Mouse (Mus musculus) skeletal muscle tissue, adult 2 months (tissue): ENCODE data around the gene Nsmf.

ENCODE experiments used
- DNase-seq: peaks from one replicate; pipeline ENCODE4 v3.0.0-alpha.2; 2012; ENCODE audit warnings: low read depth, low spot score

Gene Nsmf

DNA sequence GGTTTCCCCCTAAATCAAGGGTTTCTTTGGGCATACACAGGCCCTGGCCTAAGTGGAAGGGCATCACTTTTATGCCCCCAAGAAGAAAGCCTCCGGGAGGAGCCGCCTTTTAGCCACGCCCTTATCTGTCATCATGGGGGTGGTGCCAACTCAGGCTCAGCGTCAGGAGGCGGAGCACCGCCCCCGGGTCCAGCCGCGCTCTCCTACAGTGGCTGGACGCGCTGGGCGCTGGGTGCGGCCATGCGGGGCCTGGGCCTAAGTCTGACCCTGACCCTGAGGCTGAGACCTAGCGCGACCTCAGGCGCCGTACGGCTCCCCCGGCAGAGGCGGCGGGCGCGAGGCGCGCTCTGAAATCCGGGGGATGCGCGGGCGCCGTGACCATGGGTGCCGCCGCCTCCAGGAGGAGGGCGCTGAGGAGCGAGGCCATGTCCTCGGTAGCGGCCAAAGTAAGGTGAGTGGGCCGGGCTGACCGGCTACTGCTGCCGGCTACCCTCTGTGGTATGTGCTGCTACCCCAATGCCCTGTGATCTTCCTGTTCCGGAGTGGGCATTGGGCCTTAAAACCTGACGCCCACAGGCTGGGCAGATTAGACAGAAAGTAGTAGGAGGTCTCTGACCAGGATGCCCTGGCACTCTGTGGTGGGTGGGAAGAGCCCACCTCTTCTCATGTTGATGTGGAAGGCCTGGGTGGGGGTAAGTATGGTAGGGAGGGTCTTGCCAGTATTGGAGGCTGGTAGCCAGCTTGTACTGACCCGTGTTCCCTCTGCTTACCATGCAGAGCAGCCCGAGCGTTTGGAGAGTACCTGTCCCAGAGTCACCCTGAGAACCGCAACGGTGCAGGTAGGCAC, at the start of gene Nsmf:
Nsmf (plus strand) TSS at position 135 of the 847 bp plus-strand sequence.
- DNase-seq, result peak; percentile 76

DNA sequence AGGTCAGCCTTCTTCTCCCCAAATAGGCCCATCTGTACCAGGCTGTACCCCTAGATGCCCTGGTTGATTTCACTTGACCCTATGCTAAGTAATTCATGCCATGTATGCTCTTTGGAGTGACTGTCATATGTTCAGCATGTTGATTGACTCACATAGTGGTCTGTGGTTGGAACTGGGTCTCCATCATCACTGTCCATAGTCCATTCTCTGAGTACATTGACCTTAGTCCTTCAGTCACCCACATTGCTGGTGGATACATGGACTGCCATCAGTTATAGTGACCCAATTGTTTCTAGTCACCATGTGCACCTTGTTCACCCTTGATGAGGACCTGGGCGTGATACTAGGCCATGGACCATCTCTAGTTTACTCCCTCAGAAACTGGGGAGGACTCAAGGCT, 47.4 kb upstream of the Nsmf start:
- no peak for DNase-seq

DNA sequence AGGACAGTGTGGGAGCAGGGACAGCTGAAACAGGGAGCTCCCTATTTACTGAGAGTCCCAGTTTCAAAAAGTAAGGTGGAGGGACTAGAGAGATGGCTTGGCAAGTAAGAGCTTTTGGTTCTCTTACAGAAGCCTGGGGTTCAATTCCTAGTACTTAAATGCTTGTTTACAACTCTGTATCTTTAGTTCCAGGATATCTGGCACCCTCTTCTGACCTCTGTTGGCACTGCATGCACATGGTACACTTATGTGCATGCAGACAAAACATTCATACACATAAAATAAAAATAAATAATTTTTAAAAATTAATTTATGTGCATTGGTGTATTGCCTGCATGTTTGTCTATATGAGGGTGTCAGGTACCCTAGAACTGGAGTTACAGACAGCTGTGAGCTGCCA, 45.9 kb upstream of the Nsmf start:
- DNase-seq, result no peak

DNA sequence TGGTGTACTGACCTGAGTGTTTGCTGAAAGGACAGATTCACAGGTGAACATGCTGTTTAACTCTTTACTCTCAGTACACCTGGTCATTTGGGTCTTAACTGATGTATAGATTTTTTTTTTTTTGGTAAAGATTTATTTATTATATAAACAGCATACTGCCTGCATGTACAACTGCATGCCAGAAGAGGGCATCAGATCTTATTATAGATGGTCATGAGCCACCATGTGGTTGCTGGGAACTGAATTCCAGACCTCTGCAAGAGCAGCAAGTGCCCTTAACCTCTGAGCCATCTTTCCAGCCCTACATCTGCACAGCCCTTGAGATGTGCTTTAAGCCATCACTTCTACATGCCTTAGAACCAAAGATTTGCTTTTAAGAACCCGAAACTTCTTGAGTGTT, 31.5 kb upstream of the Nsmf start:
- DNase-seq, result no peak

- no peak for DNase-seq
Measured at GRCm38 (mm10) chr2:25025109-25025508, 29.0 kb upstream of the Nsmf start.

DNA sequence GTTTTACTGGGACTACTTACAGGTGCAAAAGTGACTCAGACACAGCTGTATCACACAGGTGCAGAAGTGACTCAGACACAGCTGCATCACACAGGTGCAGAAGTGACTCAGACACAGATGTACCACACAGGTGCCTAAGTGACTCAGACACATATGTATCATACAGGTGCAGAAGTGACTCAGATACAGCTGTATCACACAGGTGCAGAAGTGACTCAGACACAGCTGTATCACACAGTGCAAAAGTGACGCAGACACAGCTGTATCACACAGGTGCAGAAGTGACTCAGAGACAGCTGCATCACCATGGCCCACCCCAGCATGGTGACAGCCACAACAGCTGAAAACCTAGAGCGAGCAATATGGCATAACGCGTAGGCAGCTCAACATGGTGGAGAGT, 19.2 kb upstream of the Nsmf start:
- DNase-seq, result no peak

DNA sequence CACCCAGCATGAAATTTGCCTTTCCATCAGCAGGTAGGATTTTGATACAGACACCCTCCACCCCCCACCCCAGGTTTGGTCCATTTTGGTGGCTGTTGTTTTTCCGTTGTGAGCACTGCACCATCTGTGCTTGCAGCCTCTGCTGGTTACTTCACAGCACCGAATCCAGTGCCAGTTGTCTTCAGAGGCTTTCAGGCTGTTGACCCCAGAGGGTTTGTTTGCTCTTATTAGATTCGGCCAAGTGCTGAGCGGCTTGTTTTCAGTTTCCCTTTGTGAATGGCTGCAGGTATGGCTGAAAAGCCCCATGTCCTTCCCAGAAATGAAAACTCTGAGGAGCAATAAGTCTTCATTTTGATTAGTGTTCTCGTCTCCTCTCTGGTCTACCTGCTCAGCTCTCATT, 14.1 kb upstream of the Nsmf start:
- no peak for DNase-seq

DNA sequence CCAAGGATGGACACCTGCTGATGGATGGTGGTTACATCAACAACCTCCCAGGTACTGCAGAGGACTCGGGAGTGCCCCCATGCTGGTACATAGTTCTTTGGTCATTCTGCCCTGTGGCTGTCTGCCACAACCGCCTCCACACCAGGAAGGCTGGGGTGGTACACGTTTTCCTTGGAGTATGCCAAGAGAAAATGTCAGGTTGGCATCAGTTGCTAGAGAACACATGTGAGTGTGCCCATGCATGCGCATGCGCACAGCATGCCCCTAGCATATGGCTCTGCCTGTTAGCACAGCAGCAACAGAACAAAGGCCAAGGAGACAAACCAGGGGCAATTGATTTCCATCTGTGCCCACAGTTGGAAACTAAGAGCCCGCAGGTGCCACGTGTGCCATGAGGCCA, 3.2 kb upstream of the Nsmf start:
- DNase-seq, result no peak

DNA sequence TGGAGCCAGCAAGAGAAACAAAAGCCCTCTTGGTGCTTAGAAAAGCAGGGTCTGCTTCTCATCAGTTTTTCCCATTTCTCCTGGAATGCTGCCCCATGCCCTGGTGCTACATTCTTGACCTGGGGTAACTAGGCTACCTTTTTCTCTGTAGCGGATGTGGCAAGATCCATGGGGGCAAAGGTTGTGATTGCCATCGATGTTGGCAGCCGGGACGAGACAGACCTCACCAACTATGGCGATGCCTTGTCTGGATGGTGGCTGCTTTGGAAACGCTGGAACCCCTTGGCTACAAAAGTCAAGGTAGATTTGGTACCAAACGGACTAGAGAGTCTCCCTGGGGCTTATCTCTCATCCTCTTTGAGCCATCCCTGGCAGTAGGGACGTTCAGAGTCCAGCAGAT, 2.7 kb upstream of the Nsmf start:
- DNase-seq, result no peak

- DNase-seq, result no peak
Measured at GRCm38 (mm10) chr2:25053101-25053500, 1.1 kb upstream of the Nsmf start.

- no peak for DNase-seq
Measured at GRCm38 (mm10) chr2:25055068-25055405, 882 bp downstream of the Nsmf start.

DNA sequence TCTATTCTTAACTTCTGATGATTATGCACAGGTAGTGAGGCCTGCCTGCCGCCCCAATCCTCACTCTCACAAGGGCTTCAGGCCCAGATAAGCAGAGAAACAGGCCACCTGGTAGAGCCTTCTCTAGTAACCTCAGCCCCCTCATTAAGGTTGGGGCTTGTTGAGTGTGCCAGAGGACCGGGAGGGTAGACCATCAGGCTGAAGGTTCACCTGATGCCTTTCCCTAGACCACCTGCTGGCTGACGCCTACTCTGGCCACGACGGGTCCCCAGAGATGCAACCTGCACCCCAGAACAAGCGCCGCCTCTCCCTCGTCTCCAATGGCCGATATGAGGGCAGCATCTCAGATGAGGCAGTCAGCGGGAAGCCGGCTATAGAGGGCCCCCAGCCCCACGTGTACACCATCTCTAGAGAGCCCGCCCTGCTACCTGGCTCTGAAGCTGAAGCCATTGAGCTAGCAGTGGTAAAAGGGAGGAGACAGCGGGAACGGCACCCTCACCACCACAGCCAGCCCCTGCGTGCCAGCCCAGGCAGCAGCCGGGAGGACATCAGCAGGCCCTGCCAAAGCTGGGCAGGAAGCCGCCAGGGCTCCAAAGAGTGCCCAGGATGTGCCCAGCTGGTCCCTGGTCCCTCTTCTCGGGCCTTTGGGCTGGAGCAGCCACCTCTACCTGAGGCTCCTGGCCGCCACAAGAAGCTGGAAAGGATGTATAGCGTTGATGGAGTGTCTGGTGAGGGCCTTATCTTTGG, 1.4 kb downstream of the Nsmf start:
- DNase-seq, result no peak

DNA sequence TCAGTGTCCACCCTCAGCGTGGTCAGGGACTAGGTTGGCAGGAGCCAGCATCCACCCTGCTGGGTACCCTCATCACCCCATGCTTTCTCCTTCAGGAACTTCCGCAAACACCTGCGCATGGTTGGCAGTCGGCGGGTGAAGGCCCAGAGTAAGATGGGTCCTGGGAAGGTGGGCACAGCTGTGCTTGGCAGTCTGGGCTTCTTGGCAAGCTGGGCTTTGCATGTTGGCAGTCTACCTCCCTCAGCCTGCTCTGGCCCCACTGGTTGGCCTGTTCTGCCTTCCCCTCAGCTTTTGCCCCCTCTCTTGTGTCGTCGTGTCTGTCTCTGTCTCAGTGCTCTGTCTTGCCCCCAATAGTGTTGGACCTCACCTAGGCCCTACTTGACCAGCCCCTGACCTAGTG, 4.8 kb downstream of the Nsmf start:
- no peak for DNase-seq

DNA sequence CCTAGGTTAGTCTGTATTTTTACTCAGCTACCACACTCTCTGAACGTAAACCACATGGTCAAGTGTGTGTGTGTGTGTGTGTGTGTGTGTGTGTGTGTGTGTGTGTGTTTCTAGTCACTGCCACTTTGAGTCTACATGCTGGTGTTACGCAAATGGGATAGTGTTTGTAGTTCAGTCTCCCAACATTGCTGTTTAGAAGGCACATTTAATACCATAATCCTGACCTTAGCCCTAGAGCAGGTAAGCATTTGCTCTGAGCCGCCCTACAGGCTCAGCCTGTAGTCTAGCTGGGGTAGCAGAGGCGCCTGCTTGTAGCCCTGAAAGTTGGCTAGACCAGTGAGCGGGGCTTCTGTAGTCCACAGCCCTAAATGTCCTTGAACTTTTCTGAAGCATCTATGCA, 9.4 kb downstream of the Nsmf start:
- DNase-seq, result no peak

- DNase-seq, result no peak
Measured at GRCm38 (mm10) chr2:25064285-25064684, 10.1 kb downstream of the Nsmf start.

- DNase-seq, result no peak
Measured at GRCm38 (mm10) chr2:25065537-25065936, 11.4 kb downstream of the Nsmf start.

- DNase-seq, result no peak
Measured at GRCm38 (mm10) chr2:25066552-25066951, 12.4 kb downstream of the Nsmf start.

DNA sequence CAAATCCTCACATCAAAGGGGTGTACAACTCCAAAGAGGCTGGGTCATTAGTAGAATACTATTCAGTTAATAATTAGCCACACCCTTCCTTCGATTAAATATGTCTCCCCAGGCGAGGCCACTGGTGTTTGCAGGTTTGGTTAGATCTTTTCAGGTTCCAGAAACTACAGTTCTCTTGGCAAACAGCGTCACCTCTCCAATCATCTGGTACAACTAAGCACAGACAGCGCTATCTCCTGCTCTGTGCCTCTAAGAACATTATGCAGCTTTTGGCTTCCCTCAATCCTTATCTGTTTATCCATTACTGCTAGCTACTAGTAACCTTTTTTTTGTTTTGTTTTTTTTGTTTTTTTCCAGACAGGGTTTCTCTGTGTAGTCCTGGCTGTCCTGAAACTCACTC, 15.4 kb downstream of the Nsmf start:
- DNase-seq, result no peak

GRCm38 (mm10) chr2:25072398-25072797, 18.2 kb downstream of the Nsmf start:
- DNase-seq, result no peak

DNA sequence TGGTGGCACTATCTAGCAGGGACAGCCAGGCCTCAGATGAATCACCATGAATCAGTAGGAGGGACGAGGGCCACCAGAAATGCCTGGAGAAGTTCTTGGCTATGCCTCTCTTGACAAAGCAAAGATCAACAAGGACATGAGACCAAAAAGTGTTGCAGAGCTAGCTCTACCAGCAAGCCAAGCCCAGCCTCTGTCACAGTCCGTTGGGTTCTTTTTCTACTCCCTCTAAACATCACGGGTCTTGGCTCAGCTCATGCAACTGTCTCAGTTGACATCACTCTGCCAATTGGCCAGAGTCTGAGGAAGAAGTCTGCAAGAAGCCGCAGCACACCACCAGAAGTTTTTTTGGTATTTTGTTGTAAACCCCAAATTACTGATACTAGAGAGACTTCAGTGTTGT, 21.4 kb downstream of the Nsmf start:
- peak; percentile 34 for DNase-seq

DNA sequence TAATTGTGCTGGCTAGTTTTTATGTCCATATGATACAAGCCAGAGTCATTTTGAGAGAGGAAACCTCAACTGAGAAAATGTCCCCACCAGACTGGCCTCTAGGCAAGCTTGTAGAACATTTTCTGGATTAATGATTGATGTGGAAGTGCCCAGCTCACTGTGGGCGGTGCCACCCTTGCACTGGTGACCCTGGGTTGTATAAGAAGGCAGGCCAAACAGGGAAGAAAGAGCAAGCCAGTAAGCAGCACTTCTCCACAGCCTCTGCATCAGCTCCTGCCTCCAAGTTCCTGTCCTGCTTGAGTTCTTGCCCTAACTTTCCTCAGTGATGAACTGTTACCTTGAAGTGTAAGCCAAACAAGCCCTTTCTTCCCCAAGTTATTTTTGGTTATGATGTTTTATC, 24.8 kb downstream of the Nsmf start:
- DNase-seq, result no peak

DNA sequence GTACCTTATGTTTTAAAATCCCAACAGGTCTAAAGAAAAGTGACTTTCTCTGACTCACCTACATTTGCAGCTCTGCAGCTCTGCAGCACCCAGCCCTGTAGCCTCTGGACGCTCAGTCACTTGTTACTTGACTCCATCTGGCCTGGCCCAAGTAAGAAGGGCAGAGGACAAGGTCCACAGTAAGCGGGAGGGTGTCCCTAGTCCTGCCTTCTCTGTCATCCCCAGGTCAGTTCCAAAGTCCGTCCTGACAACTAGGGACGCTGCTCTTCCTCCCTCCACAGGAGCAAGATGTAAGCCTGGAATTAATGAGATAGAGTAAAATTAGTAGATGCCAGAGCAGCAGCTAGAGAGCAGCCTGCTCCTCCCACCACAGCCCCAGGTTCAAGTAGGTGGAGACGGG, 25.9 kb downstream of the Nsmf start, which contains the start of gene Entpd8:
Entpd8 (plus strand) TSS at position 229 of the 400 bp plus-strand sequence.
- DNase-seq, result no peak

- no peak for DNase-seq
Measured at GRCm38 (mm10) chr2:25083697-25084096, 29.5 kb downstream of the Nsmf start.
